Mouse (Mus musculus): ENCODE results near the gene Ankrd61.

- no peak for TF ChIP-seq ZC3H11A (IDR thresholded peaks at IDR 0.05; ENCODE audit: borderline replicate concordance, low read depth, low read length)
- no peak for TF ChIP-seq ZNF384 (IDR thresholded peaks at IDR 0.05; ENCODE audit: low read depth, low read length)
These were observed 19.9 kb upstream of the Ankrd61 start for GRCm38 (mm10) chr5:143917418-143917817.
